Mouse (Mus musculus) Patski (cell line): ENCODE results near the gene Cmya5. TPM values are rescaled to one million over a fixed set of nuclear protein-coding genes. Genes with fewer than 3 reads are reported as not detected.

Experiments
- ATAC-seq: fragments of 100-300 bp; one replicate; pipeline ENCODE4 v1.8.0; 2021
- CTCF ChIA-PET: fragments of 350-600 bp; sonication (Branson Sonifier 250); formaldehyde crosslinking; loops from one replicate; lab custom pipeline; 2022; ENCODE audit warnings: inconsistent platforms; lab: Charles Lee
- POLR2A ChIA-PET: fragments of 350-600 bp; sonication (Branson Sonifier 250); formaldehyde crosslinking; loops from one replicate; lab custom pipeline; 2022; ENCODE audit warnings: antibody characterized with exemption, inconsistent platforms; lab: Charles Lee
- DNase-seq: peaks from one replicate; pipeline ENCODE4 v3.0.0-alpha.2; 2011; ENCODE audit warnings: low read depth, low spot score
- H3K27me3 ChIP-seq: fragments of 371-371 bp; one replicate; pipeline ENCODE4 v1.5.1; 2021
- CTCF ChIP-seq: fragments of 100-300 bp; IDR thresholded peaks from one replicate; pipeline ENCODE4 v1.5.1; 2021
- in situ Hi-C: fragments of 300-500 bp; cut with MboI; formaldehyde crosslinking; loops from 3 replicates; pipeline ENCODE4 v1.11.1; 2018; ENCODE audit warnings: low pct_unique_long_range_greater_than_20kb, mixed read lengths
- polyA plus RNA-seq: library from polyadenylated mRNA; unstranded; gene quantifications from one replicate; pipeline ENCODE4 v1.2.3, GENCODE M21; 2021

Gene Cmya5
- polyA plus RNA-seq, 1 experiment from 2014 or later = not detected

GRCm38 (mm10) chr13:93068353-93068752 is 76.2 kb downstream of the Cmya5 start:
- in situ Hi-C loops = no loop called here
- no peaks in the 10 kb centered on the region for H3K27me3 ChIP-seq
- no peak for TF ChIP-seq CTCF
- ChIA-PET POLR2A (no interaction called here), CTCF (no interaction called here)
- ATAC-seq (no peak), DNase-seq (no peak)

GRCm38 (mm10) chr13:93062860-93063636 is 81.5 kb downstream of the Cmya5 start:
- in situ Hi-C loops = no loop called here
- no peaks in the 10 kb centered on the region for H3K27me3 ChIP-seq
- DNase-seq (peak; percentile 24), ATAC-seq (no peak)
- ChIA-PET CTCF (interaction anchor here (0.9 to 1.0 kb wide), 2 partner anchors 12 to 180 kb away, joined by 3 to 4 read pairs; no protein-coding TSS in a partner anchor), POLR2A (no interaction called here)
- TF ChIP-seq CTCF = no peak

DNA sequence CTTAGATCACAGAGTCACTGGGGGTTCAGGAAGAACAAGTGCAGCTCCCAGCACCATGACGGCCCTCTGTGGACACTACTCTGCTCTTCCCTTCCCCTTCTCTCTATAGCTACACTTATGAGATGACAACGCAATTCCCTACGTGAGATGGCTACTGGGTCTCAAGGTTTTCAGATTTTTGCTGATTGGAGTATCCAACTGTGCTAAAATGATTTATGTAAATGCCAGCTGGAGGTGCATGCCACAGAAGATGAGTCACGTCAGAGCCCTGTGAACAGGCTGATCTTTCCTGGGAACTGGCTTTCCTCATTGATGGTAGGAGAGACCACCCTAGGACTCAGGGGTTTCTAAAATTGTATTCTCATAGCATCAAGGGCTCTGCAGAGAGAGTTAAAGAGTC is 83.2 kb downstream of the Cmya5 start:
- POLR2A ChIA-PET = no interaction called here
- no peak for TF ChIP-seq CTCF
- H3K27me3 ChIP-seq = no peaks in the 10 kb centered on the region
- in situ Hi-C loops = no loop called here
- CTCF ChIA-PET = interaction anchor here (1.4 kb wide), 1 partner anchor 61 kb away, joined by 3 read pairs; no protein-coding TSS in a partner anchor
- peak; percentile 47 for ATAC-seq
- peak; percentile 17 for DNase-seq

DNA sequence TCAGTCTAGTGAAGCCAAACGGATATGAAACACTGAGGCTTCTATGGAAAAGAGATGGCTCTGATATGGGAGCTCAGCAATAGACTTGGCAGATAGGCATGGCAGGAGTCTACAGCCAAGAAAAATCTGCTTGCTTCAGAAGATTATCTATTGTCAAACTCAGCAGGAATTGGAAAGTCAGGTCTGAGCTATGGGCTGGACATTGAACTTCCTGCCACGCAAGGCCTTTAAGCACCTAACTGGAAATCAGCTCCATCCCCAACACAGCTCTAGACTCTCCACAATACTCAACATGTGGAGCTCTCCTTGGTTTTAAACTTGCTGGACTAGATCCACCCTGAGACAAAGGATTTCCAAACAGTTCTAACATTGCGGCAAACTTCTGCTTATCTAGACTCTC is 84.1 kb downstream of the Cmya5 start:
- POLR2A ChIA-PET = no interaction called here
- ATAC-seq (no peak), DNase-seq (no peak)
- no peaks in the 10 kb centered on the region for H3K27me3 ChIP-seq
- no peak for TF ChIP-seq CTCF
- in situ Hi-C loops = no loop called here
- CTCF ChIA-PET = interaction anchor here (1.4 kb wide), 1 partner anchor 62 kb away, joined by 3 read pairs; no protein-coding TSS in a partner anchor

GRCm38 (mm10) chr13:93058551-93059011 is 85.9 kb downstream of the Cmya5 start:
- in situ Hi-C loops = no loop called here
- DNase-seq (no peak), ATAC-seq (no peak)
- no peak for TF ChIP-seq CTCF
- ChIA-PET CTCF (no interaction called here), POLR2A (no interaction called here)
- H3K27me3 ChIP-seq = no peaks in the 10 kb centered on the region

- in situ Hi-C loops = no loop called here
- ChIA-PET POLR2A (no interaction called here), CTCF (no interaction called here)
- TF ChIP-seq CTCF = no peak
- ATAC-seq (no peak), DNase-seq (no peak)
- no peaks in the 10 kb centered on the region for H3K27me3 ChIP-seq
These were observed 86.8 kb downstream of the Cmya5 start for GRCm38 (mm10) chr13:93057492-93058260.

GRCm38 (mm10) chr13:93056091-93056490 is 88.4 kb downstream of the Cmya5 start:
- TF ChIP-seq CTCF = no peak
- ChIA-PET POLR2A (no interaction called here), CTCF (no interaction called here)
- in situ Hi-C loops = no loop called here
- no peaks in the 10 kb centered on the region for H3K27me3 ChIP-seq
- ATAC-seq (no peak), DNase-seq (no peak)

DNA sequence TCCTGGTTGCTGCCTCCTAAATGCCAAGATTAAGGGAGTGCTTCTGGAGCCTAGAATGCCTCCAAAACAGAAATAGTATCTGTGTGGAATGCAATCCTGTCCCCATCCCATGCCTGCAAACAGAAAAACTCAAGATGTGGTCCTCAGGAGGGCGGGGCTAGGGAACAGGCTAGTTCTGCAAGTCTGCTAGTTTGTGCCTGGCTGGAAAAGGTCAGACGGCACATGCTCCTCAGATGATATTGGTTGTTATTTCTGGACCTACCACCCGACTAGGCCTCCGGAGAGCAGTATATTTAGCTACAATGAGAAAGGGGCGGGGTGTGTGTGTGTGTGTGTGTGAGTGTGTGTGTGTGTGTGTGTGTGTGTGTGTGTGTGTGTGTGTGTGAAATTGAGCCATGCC is 93.0 kb downstream of the Cmya5 start:
- POLR2A ChIA-PET = no interaction called here
- in situ Hi-C loops = no loop called here

DNA sequence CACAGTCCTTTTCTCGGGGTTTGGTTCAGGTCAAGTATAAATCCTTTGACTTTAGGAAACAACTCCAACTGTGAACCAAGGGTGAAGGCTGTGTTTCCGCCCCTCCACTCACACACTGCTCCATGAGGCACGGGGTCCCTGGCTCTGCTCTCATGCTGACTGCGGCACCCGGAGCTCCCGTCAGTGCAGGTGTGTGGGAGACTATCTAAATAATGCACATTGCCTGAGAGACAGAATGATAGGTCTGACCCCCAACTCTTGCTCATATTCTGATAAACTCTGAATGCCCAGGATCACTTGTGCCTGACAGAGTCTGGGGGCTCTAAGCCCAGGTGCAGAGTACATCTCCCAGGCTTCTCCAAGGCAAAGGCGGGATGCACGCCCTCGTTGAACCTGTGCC is 103.5 kb downstream of the Cmya5 start:
- TF ChIP-seq CTCF = no peak
- POLR2A ChIA-PET = no interaction called here
- H3K27me3 ChIP-seq = peaks cover 3% of the 10 kb centered on the region
- CTCF ChIA-PET = interaction anchor here (0.9 kb wide), 1 partner anchor 590 kb away, joined by 3 read pairs; no protein-coding TSS in a partner anchor
- DNase-seq (no peak), ATAC-seq (no peak)
- in situ Hi-C loops = no loop called here

More for the DNA sequence above, 93.0 kb downstream of the Cmya5 start:
- no peaks in the 10 kb centered on the region for H3K27me3 ChIP-seq
- DNase-seq (no peak), ATAC-seq (no peak)
- CTCF ChIA-PET = no interaction called here
- no peak for TF ChIP-seq CTCF

DNA sequence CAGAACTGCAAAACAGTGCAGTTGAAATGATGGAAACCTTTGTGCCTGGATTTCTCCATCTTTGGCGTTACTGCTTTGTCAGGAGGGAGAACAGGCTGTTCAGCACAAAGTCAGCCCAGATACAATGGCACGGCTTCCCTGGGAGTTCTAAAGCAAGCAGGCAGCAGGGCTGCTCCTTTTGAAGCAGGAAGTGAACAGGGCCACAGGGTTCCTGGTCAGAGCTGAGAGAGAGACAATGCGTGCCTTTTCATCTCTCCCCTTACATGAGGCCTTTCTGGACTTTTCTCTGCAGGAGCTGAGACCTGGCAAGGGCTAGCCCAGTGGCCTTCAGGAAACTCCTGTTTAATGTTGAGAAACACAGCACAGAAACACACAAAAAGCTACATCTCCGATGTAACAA is 108.3 kb downstream of the Cmya5 start:
- TF ChIP-seq CTCF = no peak
- in situ Hi-C loops = no loop called here
- ChIA-PET POLR2A (no interaction called here), CTCF (no interaction called here)
- H3K27me3 ChIP-seq = peaks cover 3% of the 10 kb centered on the region
- DNase-seq (no peak), ATAC-seq (no peak)

GRCm38 (mm10) chr13:93029337-93029736 is 115.2 kb downstream of the Cmya5 start:
- no peak for TF ChIP-seq CTCF
- ChIA-PET CTCF (no interaction called here), POLR2A (no interaction called here)
- peaks cover 3% of the 10 kb centered on the region for H3K27me3 ChIP-seq
- in situ Hi-C loops = no loop called here
- ATAC-seq = no peak
- DNase-seq = no peak
